Mouse (Mus musculus) forebrain, embryonic 13.5 days (tissue): ENCODE measurements around the gene Ptrhd1. TPM values are rescaled to one million over a fixed set of nuclear protein-coding genes. Genes with fewer than 3 reads are reported as not detected.

Experiments
- ATAC-seq: fragments of 200-750 bp; cut with Nextera tagmentation; 2 replicates; pipeline ENCODE4 v1.8.0; 2017
- H3K27ac ChIP-seq: fragments of 300-500 bp; sonication (generic); 2 replicates; pipeline ENCODE4 v1.5.1; 2015; ENCODE audit warnings: inconsistent platforms, mild to moderate bottlenecking, moderate library complexity
- H3K27me3 ChIP-seq: fragments of 300-500 bp; sonication (generic); 2 replicates; pipeline ENCODE4 v1.6.1; 2015; ENCODE audit warnings: mild to moderate bottlenecking, inconsistent platforms
- H3K36me3 ChIP-seq: fragments of 300-500 bp; sonication (generic); 2 replicates; pipeline ENCODE4 v1.6.1; 2015; ENCODE audit warnings: mild to moderate bottlenecking, inconsistent platforms; ENCODE audit not compliant: poor library complexity, severe bottlenecking
- H3K4me1 ChIP-seq: fragments of 300-500 bp; sonication (generic); 2 replicates; pipeline ENCODE4 v1.6.1; 2015; ENCODE audit warnings: inconsistent platforms
- H3K4me2 ChIP-seq: fragments of 300-500 bp; sonication (generic); 2 replicates; pipeline ENCODE4 v1.6.1; 2015; ENCODE audit warnings: inconsistent platforms, mild to moderate bottlenecking, moderate library complexity
- H3K4me3 ChIP-seq: fragments of 300-500 bp; sonication (generic); 2 replicates; pipeline ENCODE4 v1.5.1; 2015; ENCODE audit warnings: mild to moderate bottlenecking, inconsistent platforms
- H3K9ac ChIP-seq: fragments of 300-500 bp; sonication (generic); 2 replicates; pipeline ENCODE4 v1.6.1; 2015; ENCODE audit warnings: mild to moderate bottlenecking, inconsistent platforms
- H3K9me3 ChIP-seq: fragments of 300-500 bp; sonication (generic); replicated peaks from 2 replicates; pipeline ENCODE4 v1.6.1; 2016; ENCODE audit warnings: inconsistent platforms
- WGBS: fragments of 180-500 bp; shearing (Covaris S2); methylation state at CpG from one replicate; pipeline ENCODE4 v1.1.7; 2015; 5-methylcytosine and 5-hydroxymethylcytosine counted together
- polyA plus RNA-seq: library from polyadenylated mRNA; unstranded; fragments of >200 nt; fragmentation: Nextera tagmentation; extraction: Ambion mirVana; gene quantifications from 2 replicates; pipeline ENCODE4 v1.2.1, GENCODE M21; 2015

The Ptrhd1 gene
- polyA plus RNA-seq, 1 experiment from 2014 or later, result 5.7 TPM

GRCm38 (mm10) chr12:4252742-4253655 lies 19.2 kb downstream of the Ptrhd1 start:
- ATAC-seq, result no peak
- no peaks in the 10 kb centered on the region for H3K9me3 ChIP-seq
- H3K4me1 ChIP-seq, result no peaks in the 10 kb centered on the region
- peaks cover 58% of the 10 kb centered on the region for H3K36me3 ChIP-seq
- H3K27me3 ChIP-seq, result no peaks in the 10 kb centered on the region
- no peak overlapping the region for H3K27ac ChIP-seq
- 93% methylated on average over 16 of the region's 16 CpGs for WGBS
- no peak overlapping the region for H3K9ac ChIP-seq
- H3K4me2 ChIP-seq, result no peak overlapping the region
- H3K4me3 ChIP-seq, result no peak overlapping the region

GRCm38 (mm10) chr12:4267765-4268164 lies 33.9 kb downstream of the Ptrhd1 start:
- ATAC-seq, result no peak
- no peaks in the 10 kb centered on the region for H3K27me3 ChIP-seq
- 91% methylated on average over 4 of the region's 4 CpGs for WGBS
- H3K9ac ChIP-seq, result no peak overlapping the region
- no peak overlapping the region for H3K27ac ChIP-seq
- peaks cover 64% of the 10 kb centered on the region for H3K36me3 ChIP-seq
- peaks cover 7% of the 10 kb centered on the region; the same call in 1 of the 2 replicates for H3K9me3 ChIP-seq
- no peak overlapping the region for H3K4me3 ChIP-seq
- H3K4me2 ChIP-seq, result no peak overlapping the region
- H3K4me1 ChIP-seq, result no peaks in the 10 kb centered on the region

GRCm38 (mm10) chr12:4271078-4271477 lies 37.3 kb downstream of the Ptrhd1 start:
- Histone ChIP-seq H3K4me1 (no peaks in the 10 kb centered on the region), H3K9me3 (peaks cover 7% of the 10 kb centered on the region; the same call in 1 of the 2 replicates), H3K27ac (no peak overlapping the region), H3K4me3 (no peak overlapping the region), H3K4me2 (no peak overlapping the region), H3K36me3 (peaks cover 75% of the 10 kb centered on the region), H3K27me3 (no peaks in the 10 kb centered on the region), H3K9ac (no peak overlapping the region)
- no peak for ATAC-seq
- WGBS, result 86% methylated on average over 6 of the region's 6 CpGs

- no peak overlapping the region for H3K4me3 ChIP-seq
- no peak overlapping the region for H3K4me2 ChIP-seq
- H3K4me1 ChIP-seq, result no peaks in the 10 kb centered on the region
- no peak overlapping the region for H3K27ac ChIP-seq
- peaks cover 18% of the 10 kb centered on the region for H3K36me3 ChIP-seq
- WGBS, result 89% methylated on average over 3 of the region's 3 CpGs
- H3K27me3 ChIP-seq, result no peaks in the 10 kb centered on the region
- H3K9me3 ChIP-seq, result no peaks in the 10 kb centered on the region
- no peak overlapping the region for H3K9ac ChIP-seq
- no peak for ATAC-seq
Observed at GRCm38 (mm10) chr12:4278978-4279755, 45.3 kb downstream of the Ptrhd1 start.

GRCm38 (mm10) chr12:4279878-4280277 lies 46.1 kb downstream of the Ptrhd1 start:
- no peak for ATAC-seq
- no peaks in the 10 kb centered on the region for H3K27me3 ChIP-seq
- no peak overlapping the region for H3K4me2 ChIP-seq
- no peak overlapping the region for H3K9ac ChIP-seq
- no peaks in the 10 kb centered on the region for H3K4me1 ChIP-seq
- WGBS, result 93% methylated on average over 3 of the region's 3 CpGs
- peaks cover 11% of the 10 kb centered on the region for H3K36me3 ChIP-seq
- no peak overlapping the region for H3K27ac ChIP-seq
- no peak overlapping the region for H3K4me3 ChIP-seq
- H3K9me3 ChIP-seq, result no peaks in the 10 kb centered on the region

- Histone ChIP-seq H3K9me3 (no peaks in the 10 kb centered on the region), H3K27ac (no peak overlapping the region), H3K4me1 (0 out of 2 replicates have a peak, but pooled peaks cover 3% of the 10 kb centered on the region), H3K4me2 (no peak overlapping the region), H3K4me3 (no peak overlapping the region), H3K27me3 (no peaks in the 10 kb centered on the region), H3K9ac (no peak overlapping the region), H3K36me3 (peaks cover 6% of the 10 kb centered on the region)
- no peak for ATAC-seq
- 29% methylated on average over 3 of the region's 3 CpGs for WGBS
Observed at GRCm38 (mm10) chr12:4285186-4285585, 51.4 kb downstream of the Ptrhd1 start.

Other genes with a start within 250 kb of the Ptrhd1 start
- gene Efr3b, start 195.1 kb upstream of the Ptrhd1 start, polyA plus RNA-seq, result 20.7 and 24.4 TPM in 2 replicates
- gene Dnajc27, start 151.4 kb upstream of the Ptrhd1 start, polyA plus RNA-seq, result 9.6 and 12.9 TPM in 2 replicates
- gene Adcy3, start 100.9 kb upstream of the Ptrhd1 start, polyA plus RNA-seq, result 6.4 and 7.6 TPM in 2 replicates
- gene Cenpo, start 267 bp downstream of the Ptrhd1 start, polyA plus RNA-seq, result 14.8 and 16.2 TPM in 2 replicates
- gene Ncoa1, start 243.2 kb downstream of the Ptrhd1 start, polyA plus RNA-seq, result 12.7 and 13.6 TPM in 2 replicates